Mouse (Mus musculus) liver, adult 2 months (tissue): ENCODE measurements around the gene Vav3.

Source experiments
- CTCF ChIP-seq: fragments of 200-500 bp; IDR thresholded peaks from 2 replicates; pipeline ENCODE4 v1.5.1; 2011; ENCODE audit warnings: low read depth, low read length, control low read depth
- POLR2A ChIP-seq: fragments of 200-500 bp; IDR thresholded peaks from 2 replicates; pipeline ENCODE4 v1.6.1; 2011; ENCODE audit warnings: low read length, control low read depth; ENCODE audit not compliant: insufficient read depth; ENCODE audit errors: extremely low read depth

GRCm38 (mm10) chr3:109596084-109596483, 255.6 kb downstream of the Vav3 start:
- TF ChIP-seq CTCF, result no peak
- TF ChIP-seq POLR2A, result no peak
